Mouse (Mus musculus) myocyte (in vitro differentiated cells): ENCODE measurements around the gene Ddx58.

Source experiments
- CEBPB ChIP-seq: IDR thresholded peaks from 2 replicates; pipeline ENCODE4 v1.6.1; 2011; ENCODE audit warnings: mild to moderate bottlenecking, moderate library complexity; ENCODE audit not compliant: poor library complexity, insufficient read depth, severe bottlenecking
- E2F4 ChIP-seq: IDR thresholded peaks from one replicate; pipeline ENCODE4 v1.6.1; 2011; ENCODE audit warnings: mild to moderate bottlenecking, control low read depth, moderate library complexity; ENCODE audit not compliant: insufficient read depth
- MAX ChIP-seq: IDR thresholded peaks from one replicate; pipeline ENCODE4 v1.6.1; 2011; ENCODE audit warnings: low read depth, mild to moderate bottlenecking, control low read depth
- MYOD1 ChIP-seq, 3 experiments: IDR thresholded peaks; one replicate each; pipeline ENCODE4 v1.6.1; 2011; ENCODE audit warnings: control low read depth in 2 of 3, low read depth in 2 of 3, mild to moderate bottlenecking in 2 of 3, moderate library complexity in 1 of 3; ENCODE audit not compliant: insufficient read length in 2 of 3, control insufficient read depth in 1 of 3
- MYOG ChIP-seq, 3 experiments: IDR thresholded peaks; one replicate each; pipeline ENCODE4 v1.6.1; 2011; ENCODE audit warnings: control low read depth in 2 of 3, low read depth in 2 of 3, mild to moderate bottlenecking in 2 of 3; ENCODE audit not compliant: insufficient read length in 2 of 3, control insufficient read depth in 1 of 3, insufficient read depth in 1 of 3
- POLR2A ChIP-seq: IDR thresholded peaks from one replicate; pipeline ENCODE4 v1.6.1; 2011; ENCODE audit warnings: low read depth, mild to moderate bottlenecking, control low read depth, moderate library complexity; ENCODE audit not compliant: insufficient read length
- POLR2AphosphoS2 ChIP-seq: IDR thresholded peaks from one replicate; pipeline ENCODE4 v1.6.1; 2011; ENCODE audit warnings: low read depth, control low read depth; ENCODE audit not compliant: insufficient read length
- REST ChIP-seq: IDR thresholded peaks from one replicate; pipeline ENCODE4 v1.6.1; 2011; ENCODE audit warnings: mild to moderate bottlenecking, control low read depth, moderate library complexity; ENCODE audit not compliant: insufficient read depth, insufficient read length
- TCF12 ChIP-seq: IDR thresholded peaks from one replicate; pipeline ENCODE4 v1.6.1; 2011; ENCODE audit warnings: mild to moderate bottlenecking, control low read depth; ENCODE audit not compliant: poor library complexity, insufficient read depth, severe bottlenecking
- USF1 ChIP-seq: IDR thresholded peaks from one replicate; pipeline ENCODE4 v1.6.1; 2011; ENCODE audit warnings: low read depth, mild to moderate bottlenecking, control low read depth, moderate library complexity

- TF ChIP-seq E2F4 (no peak), MYOD1 (IDR thresholded peaks at IDR 0.05; ENCODE audit: control insufficient read depth in 1 of 3, insufficient read length in 2 of 3, low read depth in 2 of 3) (no peak), MYOG (IDR thresholded peaks at IDR 0.05; ENCODE audit: control insufficient read depth in 1 of 3, insufficient read depth in 1 of 3, insufficient read length in 2 of 3, low read depth in 2 of 3) (no peak), TCF12 (no peak), POLR2A (no peak), MAX (no peak), REST (no peak), POLR2AphosphoS2 (no peak), USF1 (no peak), CEBPB (no peak)
Observed at GRCm38 (mm10) chr4:40207701-40208100, 31.9 kb downstream of the Ddx58 start.
